Mouse (Mus musculus): ENCODE results near the gene Phc2.

- TF ChIP-seq CTCF (IDR thresholded peaks at IDR 0.05) (no peak), EP300 (IDR thresholded peaks at IDR 0.05) (no peak)
Observed at GRCm38 (mm10) chr4:128788108-128788507, 133.6 kb downstream of the Phc2 start.
